Mouse (Mus musculus) midbrain, embryonic 11.5 days (tissue): ENCODE results near the gene Tmem170b. TPM values are rescaled to one million over a fixed set of nuclear protein-coding genes. Genes with fewer than 3 reads are reported as not detected.

ENCODE experiments used
- ATAC-seq: fragments of 200-750 bp; cut with Nextera tagmentation; 2 replicates; pipeline ENCODE4 v1.8.0; 2017; ENCODE audit warnings: moderate TSS enrichment, moderate library complexity; ENCODE audit not compliant: low FRiP score
- DNase-seq: peaks from one replicate; pipeline ENCODE4 v3.0.0; 2015; ENCODE audit warnings: low spot score; ENCODE audit errors: missing footprints
- H3K27ac ChIP-seq: fragments of 300-500 bp; sonication (generic); 2 replicates; pipeline ENCODE4 v1.5.1; 2014; ENCODE audit warnings: low read depth, low read length
- H3K27me3 ChIP-seq: fragments of 300-500 bp; sonication (generic); 2 replicates; pipeline ENCODE4 v1.6.1; 2014; ENCODE audit warnings: mild to moderate bottlenecking, low read length, moderate library complexity, mixed read lengths; ENCODE audit not compliant: control insufficient read depth, insufficient read depth
- H3K36me3 ChIP-seq: fragments of 300-500 bp; sonication (generic); 2 replicates; pipeline ENCODE4 v1.6.1; 2014; ENCODE audit warnings: mild to moderate bottlenecking, low read length, moderate library complexity, mixed read lengths; ENCODE audit not compliant: control insufficient read depth, insufficient read depth
- H3K4me1 ChIP-seq: fragments of 300-500 bp; sonication (generic); 2 replicates; pipeline ENCODE4 v1.6.1; 2014; ENCODE audit warnings: low read length; ENCODE audit not compliant: control insufficient read depth, insufficient read depth
- H3K4me2 ChIP-seq: fragments of 300-500 bp; sonication (generic); 2 replicates; pipeline ENCODE4 v1.6.1; 2014; ENCODE audit warnings: mild to moderate bottlenecking, moderate library complexity
- H3K4me3 ChIP-seq: fragments of 300-500 bp; sonication (generic); 2 replicates; pipeline ENCODE4 v1.5.1; 2014; ENCODE audit warnings: low read depth, low read length
- H3K9ac ChIP-seq: fragments of 300-500 bp; sonication (generic); 2 replicates; pipeline ENCODE4 v1.6.1; 2014; ENCODE audit warnings: low read length
- H3K9me3 ChIP-seq: fragments of 300-500 bp; sonication (generic); 2 replicates; pipeline ENCODE4 v1.6.1; 2016; ENCODE audit warnings: low read length; ENCODE audit not compliant: control insufficient read depth
- WGBS: fragments of 180-500 bp; shearing (Covaris S2); extraction: QIAGEN DNeasy Blood & Tissue Kit; methylation state at CpG from one replicate; pipeline ENCODE4 v1.1.7; 2014; 5-methylcytosine and 5-hydroxymethylcytosine counted together
- polyA plus RNA-seq: library from polyadenylated mRNA; unstranded; fragments of >200 nt; fragmentation: Nextera tagmentation; extraction: Ambion mirVana; gene quantifications from 2 replicates; pipeline ENCODE4 v1.2.1, GENCODE M21; 2014

The Tmem170b gene
- polyA plus RNA-seq, 1 experiment from 2014 or later = 23.8 TPM

DNA sequence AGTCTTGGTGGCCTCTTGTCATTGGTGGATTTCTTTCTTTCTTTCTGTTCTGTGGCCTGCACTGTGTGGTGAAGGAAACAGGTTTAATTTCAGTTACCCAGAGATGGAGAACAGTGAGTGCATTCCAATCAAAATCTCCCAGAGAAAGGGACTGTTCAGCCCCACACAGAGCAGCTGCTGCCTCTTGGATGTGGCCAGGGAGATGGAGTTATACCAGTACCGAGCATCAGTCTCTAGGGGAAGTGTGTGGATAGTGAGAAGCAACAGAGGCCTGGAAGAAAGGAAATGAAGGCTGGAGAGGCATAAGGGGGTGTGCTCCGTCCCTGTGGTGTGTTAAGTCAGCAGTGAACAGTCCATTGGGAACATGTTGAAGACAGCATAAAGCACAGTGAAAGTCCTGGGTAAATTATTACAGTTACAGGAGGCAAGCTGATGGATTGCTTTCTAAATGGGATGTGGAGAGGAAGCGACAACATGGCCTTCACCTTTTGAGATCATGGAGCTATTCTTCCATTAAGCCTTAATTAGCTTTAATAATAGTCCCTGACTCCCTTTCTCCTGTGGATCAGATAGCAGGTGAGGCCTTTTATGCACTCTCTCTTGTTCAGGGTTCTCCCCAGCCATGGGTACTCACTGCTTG, 21.7 kb downstream of the Tmem170b start:
- Histone ChIP-seq H3K4me1 (no peaks in the 10 kb centered on the region), H3K4me2 (no peak overlapping the region), H3K36me3 (no peaks in the 10 kb centered on the region), H3K27me3 (no peaks in the 10 kb centered on the region), H3K4me3 (no peak overlapping the region), H3K9me3 (no peaks in the 10 kb centered on the region), H3K9ac (no peak overlapping the region), H3K27ac (no peak overlapping the region)
- no peak for DNase-seq
- no peak for ATAC-seq
- 75% methylated on average over 3 of the region's 3 CpGs for WGBS

DNA sequence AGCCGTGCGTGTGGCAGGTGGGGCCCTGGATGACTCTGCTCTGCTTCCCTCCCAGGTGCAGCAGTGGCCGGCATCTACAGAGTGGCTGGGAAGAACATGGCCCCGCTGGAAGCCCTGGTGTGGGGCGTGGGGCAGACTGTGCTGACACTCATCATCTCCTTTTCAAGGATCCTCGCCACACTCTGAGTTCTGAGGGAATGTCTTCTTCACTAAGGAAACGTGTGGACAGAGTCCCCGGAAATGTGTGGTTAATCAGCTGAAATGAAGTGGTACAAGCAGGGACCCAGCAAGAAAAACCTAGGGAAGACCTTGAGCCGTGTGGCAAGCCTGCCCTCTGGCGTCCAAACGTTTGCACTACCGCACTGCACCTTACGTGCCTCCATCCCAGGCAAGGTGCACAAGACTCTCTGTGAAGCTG, 28.7 kb downstream of the Tmem170b start:
- H3K4me3 ChIP-seq = no peak overlapping the region
- H3K4me1 ChIP-seq = no peaks in the 10 kb centered on the region
- DNase-seq (peak; percentile 94), ATAC-seq (peak; percentile 55; the same call in 1 of the 2 replicates)
- H3K9ac ChIP-seq = no peak overlapping the region
- no peak overlapping the region for H3K4me2 ChIP-seq
- WGBS = 28% methylated on average over 13 of the region's 13 CpGs
- H3K27me3 ChIP-seq = no peaks in the 10 kb centered on the region
- H3K36me3 ChIP-seq = no peaks in the 10 kb centered on the region
- H3K9me3 ChIP-seq = no peaks in the 10 kb centered on the region
- no peak overlapping the region for H3K27ac ChIP-seq

DNA sequence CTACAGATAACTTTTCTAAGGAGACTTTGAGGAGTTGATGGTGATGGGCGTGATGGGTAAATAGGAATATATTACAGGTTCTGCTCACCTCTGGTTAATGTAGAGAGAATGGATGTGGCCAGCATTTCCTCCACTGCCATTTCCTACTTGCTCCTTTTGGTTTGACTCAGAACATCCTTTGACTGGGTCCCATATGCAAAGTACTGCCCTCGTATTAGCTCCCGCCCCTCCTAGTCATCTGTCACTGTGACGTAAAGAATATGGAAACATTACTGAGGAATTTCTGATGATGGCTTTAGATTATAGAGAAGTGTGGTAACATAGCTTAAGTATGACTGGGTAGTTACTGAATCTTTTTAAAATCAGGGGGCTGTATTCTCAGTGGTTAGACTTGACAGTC, 32.4 kb downstream of the Tmem170b start:
- Histone ChIP-seq H3K4me3 (no peak overlapping the region), H3K4me2 (no peak overlapping the region), H3K9me3 (no peaks in the 10 kb centered on the region), H3K9ac (no peak overlapping the region), H3K36me3 (no peaks in the 10 kb centered on the region), H3K4me1 (no peaks in the 10 kb centered on the region), H3K27ac (no peak overlapping the region), H3K27me3 (no peaks in the 10 kb centered on the region)
- ATAC-seq (no peak), DNase-seq (no peak)
- 93% methylated on average over 4 of the region's 4 CpGs for WGBS

DNA sequence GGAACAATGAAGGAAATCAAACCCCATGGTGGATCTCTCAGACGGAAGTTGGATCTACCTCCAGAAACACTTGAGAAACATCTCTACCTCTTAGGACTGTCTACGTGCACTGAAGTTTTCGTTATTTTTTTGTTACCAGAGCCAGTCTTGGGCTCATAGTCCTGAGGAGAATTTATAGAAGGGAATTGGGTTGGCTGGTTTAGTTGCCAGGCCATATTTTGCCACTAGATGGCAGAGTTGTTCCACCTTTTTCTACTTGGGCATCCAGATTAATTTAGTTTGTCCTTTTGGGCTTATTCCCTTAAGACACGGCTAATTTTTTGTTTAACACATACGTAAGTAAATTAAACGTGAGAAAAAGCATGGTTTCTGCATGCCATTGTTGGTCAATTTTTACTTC, 37.1 kb downstream of the Tmem170b start:
- Histone ChIP-seq H3K4me1 (peaks cover 8% of the 10 kb centered on the region; the same call in 1 of the 2 replicates), H3K4me2 (no peak overlapping the region), H3K27ac (no peak overlapping the region), H3K9ac (no peak overlapping the region), H3K4me3 (no peak overlapping the region), H3K27me3 (no peaks in the 10 kb centered on the region), H3K9me3 (no peaks in the 10 kb centered on the region), H3K36me3 (no peaks in the 10 kb centered on the region)
- DNase-seq (peak; percentile 98), ATAC-seq (0 out of 2 replicates have a peak, but pooled peaks have one; percentile 14)
- 28% methylated on average over 6 of the region's 6 CpGs for WGBS

DNA sequence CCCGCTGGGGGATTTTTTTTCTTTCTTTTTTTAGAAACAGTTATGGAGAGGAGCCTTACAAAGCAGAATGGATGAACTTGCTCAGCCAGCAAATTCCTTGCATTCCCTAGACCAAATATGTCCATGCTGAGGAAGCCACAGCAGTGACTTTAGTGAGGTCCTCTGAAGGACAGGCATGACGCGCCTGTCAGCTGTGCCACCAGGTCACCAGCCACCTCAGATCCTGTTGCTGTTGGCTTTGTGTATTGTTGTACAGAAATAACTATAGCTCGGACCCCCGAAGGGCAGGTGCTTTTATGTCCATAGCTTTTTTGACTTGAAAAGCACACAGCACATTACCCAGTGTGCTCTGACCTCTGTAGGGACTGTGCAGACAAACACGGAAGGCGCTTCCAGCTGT, 38.1 kb downstream of the Tmem170b start:
- no peak overlapping the region for H3K27ac ChIP-seq
- WGBS = 67% methylated on average over 7 of the region's 7 CpGs
- no peak overlapping the region for H3K4me2 ChIP-seq
- ATAC-seq (no peak), DNase-seq (peak; percentile 83)
- no peak overlapping the region for H3K9ac ChIP-seq
- H3K4me3 ChIP-seq = no peak overlapping the region
- no peaks in the 10 kb centered on the region for H3K9me3 ChIP-seq
- H3K36me3 ChIP-seq = no peaks in the 10 kb centered on the region
- no peaks in the 10 kb centered on the region for H3K27me3 ChIP-seq
- H3K4me1 ChIP-seq = peaks cover 8% of the 10 kb centered on the region; the same call in 1 of the 2 replicates

DNA sequence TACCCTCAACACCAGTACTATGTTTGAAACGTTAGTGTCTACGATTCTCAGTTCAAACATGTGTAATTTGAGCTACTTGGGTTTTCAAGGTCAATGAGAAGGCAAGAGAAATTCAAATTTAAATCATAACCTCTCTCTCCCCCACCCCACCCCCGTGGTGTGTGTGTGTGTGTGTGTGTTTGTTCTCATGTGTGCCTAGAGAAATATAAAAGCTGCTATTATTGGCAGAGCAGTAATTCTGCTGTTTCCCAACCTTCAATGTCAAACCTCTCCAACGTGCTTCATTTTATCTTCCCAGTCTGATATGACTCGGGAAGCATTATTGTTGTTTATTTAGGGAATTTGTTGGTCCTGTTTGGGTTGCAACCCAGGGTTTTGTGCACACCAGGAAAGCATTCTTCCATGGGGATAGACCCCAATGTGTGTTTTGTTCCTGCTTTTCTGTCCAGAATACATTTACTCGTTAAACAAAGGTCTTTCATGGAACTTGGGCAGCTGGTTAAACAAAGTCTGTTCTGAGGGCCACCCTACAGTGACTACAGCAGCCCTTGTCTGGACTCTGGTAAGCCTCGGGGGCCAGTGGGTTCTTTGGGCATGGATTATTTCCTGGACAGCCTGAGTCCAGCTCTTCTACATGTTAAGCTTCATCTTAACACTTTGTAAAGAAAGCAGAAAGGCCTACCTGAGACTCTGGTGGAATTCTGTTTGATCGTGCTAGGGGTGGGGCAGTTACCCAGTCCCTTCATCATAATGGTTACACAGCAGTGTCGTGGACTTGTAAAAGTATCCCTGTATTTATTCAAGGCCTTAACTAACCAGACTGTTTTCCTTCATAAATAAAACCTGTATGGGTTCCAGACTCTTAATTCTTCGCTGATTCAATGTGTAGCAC, 39.1 kb downstream of the Tmem170b start:
- WGBS = 64% methylated on average over 10 of the region's 10 CpGs
- no peak overlapping the region for H3K27ac ChIP-seq

DNA sequence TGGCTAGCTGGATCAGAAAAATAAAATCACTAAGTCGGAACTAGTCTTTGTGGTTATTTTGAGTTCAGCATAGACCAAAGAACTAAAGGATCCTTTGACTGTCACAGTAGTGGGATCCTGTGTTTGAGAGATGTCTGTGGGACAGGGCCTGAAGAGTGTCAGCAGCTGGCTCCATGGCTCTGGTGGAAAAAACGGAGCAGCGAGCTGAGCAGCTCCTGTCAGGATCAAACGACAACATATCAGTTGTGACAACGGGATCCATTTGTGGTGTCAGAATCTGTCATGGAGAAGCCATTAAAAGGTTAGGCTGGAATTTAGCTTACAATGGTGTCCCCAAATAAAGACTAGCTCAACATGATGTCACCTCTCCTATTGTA, 39.8 kb downstream of the Tmem170b start:
- no peaks in the 10 kb centered on the region for H3K27me3 ChIP-seq
- no peak overlapping the region for H3K9ac ChIP-seq
- no peak for ATAC-seq
- no peak overlapping the region for H3K27ac ChIP-seq
- WGBS = 61% methylated on average over 5 of the region's 5 CpGs
- H3K36me3 ChIP-seq = no peaks in the 10 kb centered on the region
- H3K4me2 ChIP-seq = no peak overlapping the region
- H3K4me3 ChIP-seq = no peak overlapping the region
- peak; percentile 79 for DNase-seq
- no peaks in the 10 kb centered on the region for H3K9me3 ChIP-seq
- peaks cover 8% of the 10 kb centered on the region; the same call in 1 of the 2 replicates for H3K4me1 ChIP-seq

More for the DNA sequence above, 39.1 kb downstream of the Tmem170b start:
- no peak overlapping the region for H3K4me2 ChIP-seq
- no peaks in the 10 kb centered on the region for H3K9me3 ChIP-seq
- no peak overlapping the region for H3K4me3 ChIP-seq
- peaks cover 8% of the 10 kb centered on the region; the same call in 1 of the 2 replicates for H3K4me1 ChIP-seq
- DNase-seq (peak; percentile 59), ATAC-seq (0 out of 2 replicates have a peak, but pooled peaks have one; percentile 19)
- no peaks in the 10 kb centered on the region for H3K27me3 ChIP-seq
- no peak overlapping the region for H3K9ac ChIP-seq
- H3K36me3 ChIP-seq = no peaks in the 10 kb centered on the region

DNA sequence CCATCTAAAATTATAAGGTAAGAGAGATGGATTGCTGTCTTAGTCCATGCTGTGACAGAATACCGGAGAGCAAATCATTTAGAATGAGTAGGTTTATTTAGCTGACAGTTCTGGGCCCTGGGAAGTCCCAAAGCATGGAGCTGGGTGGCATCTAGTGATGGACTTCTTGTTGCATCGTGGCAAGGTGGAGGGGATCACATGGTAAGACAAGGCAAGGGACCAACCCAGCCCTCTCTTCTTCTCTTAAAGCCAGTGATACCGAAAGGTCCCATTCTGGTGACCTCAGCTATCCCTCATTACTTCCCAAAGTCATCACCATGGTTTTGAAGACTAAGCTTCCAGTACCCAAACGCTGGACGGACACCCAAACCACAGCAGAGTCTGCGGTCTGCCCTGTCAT, 42.3 kb downstream of the Tmem170b start:
- no peak overlapping the region for H3K9ac ChIP-seq
- ATAC-seq (no peak), DNase-seq (peak; percentile 60)
- no peaks in the 10 kb centered on the region for H3K27me3 ChIP-seq
- no peaks in the 10 kb centered on the region for H3K9me3 ChIP-seq
- H3K4me3 ChIP-seq = no peak overlapping the region
- no peak overlapping the region for H3K4me2 ChIP-seq
- no peak overlapping the region for H3K27ac ChIP-seq
- H3K36me3 ChIP-seq = no peaks in the 10 kb centered on the region
- WGBS = 82% methylated on average over 6 of the region's 6 CpGs
- peaks cover 8% of the 10 kb centered on the region; the same call in 1 of the 2 replicates for H3K4me1 ChIP-seq

DNA sequence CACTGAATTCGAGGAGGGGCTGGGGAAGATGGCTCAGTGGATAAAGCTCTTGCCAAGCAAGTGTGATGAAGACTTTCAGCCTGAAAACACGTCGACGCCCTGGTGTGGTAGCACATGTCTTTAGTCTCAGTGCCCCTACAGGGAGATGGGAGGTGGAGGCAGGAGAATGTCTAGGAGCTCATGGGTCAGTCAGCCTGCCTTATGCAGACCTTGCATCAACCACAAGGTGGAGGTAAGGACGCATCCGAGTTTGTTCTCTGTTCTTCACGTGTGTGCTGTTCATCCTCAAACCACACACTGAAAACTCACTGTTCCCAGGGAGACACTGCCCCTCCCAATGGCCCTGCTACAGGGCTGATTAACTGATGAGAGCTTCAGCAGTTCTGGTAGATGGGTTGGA, 45.0 kb downstream of the Tmem170b start:
- H3K4me1 ChIP-seq = no peaks in the 10 kb centered on the region
- H3K27me3 ChIP-seq = no peaks in the 10 kb centered on the region
- WGBS = 75% methylated on average over 7 of the region's 7 CpGs
- ATAC-seq (no peak), DNase-seq (peak; percentile 61)
- no peaks in the 10 kb centered on the region for H3K9me3 ChIP-seq
- H3K36me3 ChIP-seq = no peaks in the 10 kb centered on the region
- H3K4me2 ChIP-seq = no peak overlapping the region
- H3K4me3 ChIP-seq = no peak overlapping the region
- no peak overlapping the region for H3K27ac ChIP-seq
- H3K9ac ChIP-seq = no peak overlapping the region
